Mouse (Mus musculus) kidney, postnatal 0 days (tissue): ENCODE data around the gene Nfkb2. TPM values are rescaled to one million over a fixed set of nuclear protein-coding genes. Genes with fewer than 3 reads are reported as not detected.

Experiments
- ATAC-seq: fragments of 200-750 bp; cut with Nextera tagmentation; replicated peaks from 2 replicates; pipeline ENCODE4 v1.8.0; 2017; ENCODE audit warnings: low read depth, moderate number of reproducible peaks, moderate TSS enrichment, moderate library complexity; ENCODE audit not compliant: low FRiP score
- DNase-seq: peaks from one replicate; pipeline ENCODE4 v3.0.0-alpha.2; 2016; ENCODE audit warnings: low spot score
- H3K27ac ChIP-seq: fragments of 300-500 bp; sonication (generic); 2 replicates; pipeline ENCODE4 v1.5.1; 2014; ENCODE audit warnings: mild to moderate bottlenecking
- H3K27me3 ChIP-seq: fragments of 300-500 bp; sonication (generic); 2 replicates; pipeline ENCODE4 v1.6.1; 2014; ENCODE audit warnings: low read length, mixed read lengths; ENCODE audit not compliant: insufficient read depth
- H3K36me3 ChIP-seq: fragments of 300-500 bp; sonication (generic); 2 replicates; pipeline ENCODE4 v1.6.1; 2014; ENCODE audit warnings: low read length, mixed read lengths; ENCODE audit not compliant: insufficient read depth
- H3K4me1 ChIP-seq: fragments of 300-500 bp; sonication (generic); replicated peaks from 2 replicates; pipeline ENCODE4 v1.6.1; 2014; ENCODE audit warnings: antibody characterized with exemption, low read length, mixed read lengths; ENCODE audit not compliant: insufficient read depth
- H3K4me2 ChIP-seq: fragments of 300-500 bp; sonication (generic); 2 replicates; pipeline ENCODE4 v1.6.1; 2014; ENCODE audit warnings: mild to moderate bottlenecking, low read length, moderate library complexity, mixed read lengths
- H3K4me3 ChIP-seq: fragments of 300-500 bp; sonication (generic); replicated peaks from 2 replicates; pipeline ENCODE4 v1.5.1; 2014; ENCODE audit warnings: low read depth, low read length
- H3K9ac ChIP-seq: fragments of 300-500 bp; sonication (generic); 2 replicates; pipeline ENCODE4 v1.6.1; 2014; ENCODE audit warnings: low read depth, low read length
- H3K9me3 ChIP-seq: fragments of 300-500 bp; sonication (generic); replicated peaks from 2 replicates; pipeline ENCODE4 v1.6.1; 2016; ENCODE audit warnings: low read length, inconsistent platforms, mixed read lengths
- CTCF ChIP-seq: IDR thresholded peaks from 2 replicates; pipeline ENCODE4 v1.5.1; 2016; ENCODE audit warnings: antibody characterized with exemption, low read depth, mild to moderate bottlenecking, moderate library complexity
- WGBS: fragments of 180-500 bp; shearing (Covaris S2); extraction: QIAGEN DNeasy Blood & Tissue Kit; methylation state at CpG from one replicate; pipeline ENCODE4 v1.1.7; 2014; 5-methylcytosine and 5-hydroxymethylcytosine counted together
- microRNA counts: library from miRNA; unstranded; fragments of <30 nt; microRNA quantifications from one replicate; lab custom pipeline; 2015
- microRNA-seq: library from miRNA; unstranded; fragments of <30 nt; microRNA quantifications from one replicate; pipeline ENCODE4, GENCODE M21; 2016
- polyA plus RNA-seq: library from polyadenylated mRNA; unstranded; fragments of >200 nt; fragmentation: Nextera tagmentation; extraction: Ambion mirVana; gene quantifications from 2 replicates; pipeline ENCODE4 v1.2.1, GENCODE M21; 2015

Nfkb2 gene
- polyA plus RNA-seq, 1 experiment from 2014 or later: 8.7 TPM

- 14% methylated on average over 25 of the region's 25 CpGs for WGBS
- no peak for TF ChIP-seq CTCF
- H3K4me2 ChIP-seq: peak overlapping the region; percentile 89
- 0 out of 2 replicates have a peak, but pooled peaks cover 6% of the 10 kb centered on the region for H3K4me1 ChIP-seq
- H3K9me3 ChIP-seq: no peaks in the 10 kb centered on the region
- H3K36me3 ChIP-seq: no peaks in the 10 kb centered on the region
- DNase-seq (peak; percentile 67), ATAC-seq (peak; percentile 58; the same call in 1 of the 2 replicates)
- peak overlapping the region; percentile 57; the same call in 1 of the 2 replicates for H3K9ac ChIP-seq
- H3K4me3 ChIP-seq: peak overlapping the region; percentile 50
- H3K27ac ChIP-seq: peak overlapping the region; percentile 54; the same call in 1 of the 2 replicates
- no peaks in the 10 kb centered on the region for H3K27me3 ChIP-seq
Measured at GRCm38 (mm10) chr19:46357344-46358280, 53.5 kb downstream of the Nfkb2 start.

GRCm38 (mm10) chr19:46358381-46358780 is 54.3 kb downstream of the Nfkb2 start:
- no peak for TF ChIP-seq CTCF
- no peaks in the 10 kb centered on the region for H3K36me3 ChIP-seq
- no peak overlapping the region for H3K4me3 ChIP-seq
- DNase-seq: no peak
- WGBS: 67% methylated on average over 4 of the region's 4 CpGs
- 0 out of 2 replicates have a peak, but pooled peaks cover 6% of the 10 kb centered on the region for H3K4me1 ChIP-seq
- H3K4me2 ChIP-seq: peak overlapping the region; percentile 89; the same call in 1 of the 2 replicates
- no peak for ATAC-seq
- H3K27ac ChIP-seq: peak overlapping the region; percentile 54; the same call in 1 of the 2 replicates
- no peaks in the 10 kb centered on the region for H3K27me3 ChIP-seq
- H3K9ac ChIP-seq: no peak overlapping the region
- H3K9me3 ChIP-seq: no peaks in the 10 kb centered on the region

MicroRNA genes within 50 kb of the gene (microRNA counts, 519-probe panel; counts per million panel counts)
- 330 counts per million, percentile 68 among the panel's probes with 10 or more counts for microRNA mmu-miR-146b (lab: Ali Mortazavi, UCI)

Small RNA genes lying within 50 kb of the gene (microRNA-seq; reads per million reads assigned to microRNA genes)
- 0.60 reads per million for gene Mir146b

Other genes starting within 250 kb of the Nfkb2 start
- gene Nolc1, start 228.5 kb upstream of the Nfkb2 start, polyA plus RNA-seq: 50.0 and 60.0 TPM in 2 replicates
- 0.07 TPM in 1 of 2 replicates, not detected in the other for gene Elovl3, start 172.4 kb upstream of the Nfkb2 start, polyA plus RNA-seq
- not detected in 2 replicates for gene Pitx3, start 156.0 kb upstream of the Nfkb2 start, polyA plus RNA-seq
- 32.9 and 37.3 TPM in 2 replicates for gene Gbf1, start 151.8 kb upstream of the Nfkb2 start, polyA plus RNA-seq
- gene Psd, start 22.8 kb downstream of the Nfkb2 start, polyA plus RNA-seq: 2.7 and 2.9 TPM in 2 replicates
- gene Fbxl15, start 23.9 kb downstream of the Nfkb2 start, polyA plus RNA-seq: 29.9 and 33.8 TPM in 2 replicates
- 167 and 173 TPM in 2 replicates for gene Cuedc2, start 34.4 kb downstream of the Nfkb2 start, polyA plus RNA-seq
- gene Mfsd13a, start 36.8 kb downstream of the Nfkb2 start, polyA plus RNA-seq: 12.0 and 14.0 TPM in 2 replicates
- 3.5 and 4.0 TPM in 2 replicates for gene 2310034G01Rik, start 46.0 kb downstream of the Nfkb2 start, polyA plus RNA-seq
- 100.0 and 111 TPM in 2 replicates for gene Actr1a, start 91.4 kb downstream of the Nfkb2 start, polyA plus RNA-seq
- gene Sufu, start 92.6 kb downstream of the Nfkb2 start, polyA plus RNA-seq: 30.6 and 33.0 TPM in 2 replicates
- gene Trim8, start 197.4 kb downstream of the Nfkb2 start, polyA plus RNA-seq: 27.8 and 30.5 TPM in 2 replicates